Mouse (Mus musculus): ENCODE measurements around the gene Opalin. TPM values are rescaled to one million over a fixed set of nuclear protein-coding genes. Genes with fewer than 3 reads are reported as not detected.

Gene Opalin
- polyA plus RNA-seq (2012; rRNA removed): not detected in 2 replicates

GRCm38 (mm10) chr19:41076906-41077305 is at the start of gene Opalin:
Opalin (minus strand) TSS chr19:41077113.

GRCm38 (mm10) chr19:41029219-41029618 is 47.7 kb downstream of the Opalin start, which contains the start of gene Dntt:
Dntt (plus strand) TSS chr19:41029275.

Other genes with a start within 250 kb of the Opalin start
- 2.8 and 3.0 TPM in 2 replicates for gene Ccnj, start 245.8 kb downstream of the Opalin start, polyA plus RNA-seq (2012; rRNA removed)
- 2.3 and 2.5 TPM in 2 replicates for gene Zfp518a, start 182.4 kb downstream of the Opalin start, polyA plus RNA-seq (2012; rRNA removed)
- 1.7 and 2.5 TPM in 2 replicates for gene Blnk, start 82.6 kb downstream of the Opalin start, polyA plus RNA-seq (2012; rRNA removed)
- gene Dntt, start 47.8 kb downstream of the Opalin start, polyA plus RNA-seq (2012; rRNA removed): 0.02 and 0.06 TPM in 2 replicates
- gene Tll2, start 129.7 kb upstream of the Opalin start, polyA plus RNA-seq (2012; rRNA removed): not detected in 2 replicates
- 42.3 and 47.2 TPM in 2 replicates for gene Tm9sf3, start 186.9 kb upstream of the Opalin start, polyA plus RNA-seq (2012; rRNA removed)

Measured in liver, embryonic 18 days (tissue).